Mouse (Mus musculus) activated CD4-positive, CD25-positive, alpha-beta regulatory T cell (primary cell): ENCODE data around the gene Fbxo44. TPM values are rescaled to one million over a fixed set of nuclear protein-coding genes. Genes with fewer than 3 reads are reported as not detected.

Source experiments
- polyA plus RNA-seq, 2 experiments: library from polyadenylated mRNA; unstranded; fragments of 100-300 nt; shearing (Covaris generic); gene quantifications; one replicate each; pipeline ENCODE4 v1.2.1; 2017

Fbxo44 gene
- 1 to 10 TPM; 6.1 to 9.0 TPM for polyA plus RNA-seq

GRCm38 (mm10) chr4:148160436-148161390, at the start of gene Fbxo44, which contains the start of gene Fbxo2:
Fbxo44 (minus strand) TSS chr4:148160482.
Fbxo2 (plus strand) TSS chr4:148160621.

GRCm38 (mm10) chr4:148151267-148152168, 8.8 kb downstream of the Fbxo44 start, which contains the start of gene Fbxo6:
Fbxo6 (minus strand) TSS chr4:148152140.

GRCm38 (mm10) chr4:148130561-148131413, 29.5 kb downstream of the Fbxo44 start, which contains the start of gene Draxin:
Draxin (minus strand) TSS chr4:148130698.

GRCm38 (mm10) chr4:148130133-148130532, 30.1 kb downstream of the Fbxo44 start, which contains the start of gene Mad2l2:
Mad2l2 (plus strand) TSS chr4:148130384.

Other genes starting within 250 kb of the Fbxo44 start
- 1 to 10 TPM; 3.7 to 6.4 TPM for gene Plod1, start 223.7 kb downstream of the Fbxo44 start, polyA plus RNA-seq
- gene 2510039O18Rik, start 219.6 kb downstream of the Fbxo44 start, polyA plus RNA-seq: 100 to 1,000 TPM in 1 of 2 experiments, 10 to 100 TPM in 1; 87.3 to 120 TPM
- not detected for gene Nppb, start 174.7 kb downstream of the Fbxo44 start, polyA plus RNA-seq
- not detected for gene Nppa, start 159.8 kb downstream of the Fbxo44 start, polyA plus RNA-seq
- gene Clcn6, start 121.7 kb downstream of the Fbxo44 start, polyA plus RNA-seq: 1 to 10 TPM; 3.8 to 4.6 TPM
- gene Mthfr, start 121.4 kb downstream of the Fbxo44 start, polyA plus RNA-seq: 10 to 100 TPM in 1 of 2 experiments, 1 to 10 TPM in 1; 7.2 to 14.7 TPM
- gene Agtrap, start 72.5 kb downstream of the Fbxo44 start, polyA plus RNA-seq: 10 to 100 TPM; 15.2 to 22.8 TPM
- 10 to 100 TPM; 54.0 to 59.1 TPM for gene Mad2l2, start 30.1 kb downstream of the Fbxo44 start, polyA plus RNA-seq
- gene Draxin, start 29.8 kb downstream of the Fbxo44 start, polyA plus RNA-seq: under 1 TPM in 1 of 2 experiments, not detected in 1; 0.04 TPM
- gene Fbxo6, start 8.3 kb downstream of the Fbxo44 start, polyA plus RNA-seq: 10 to 100 TPM; 44.0 to 67.0 TPM
- gene Fbxo2, start 139 bp upstream of the Fbxo44 start, polyA plus RNA-seq: not detected
- not detected for gene Disp3, start 127.5 kb upstream of the Fbxo44 start, polyA plus RNA-seq